Mouse (Mus musculus): ENCODE results near the gene Mia.

GRCm38 (mm10) chr7:27198355-27198754 lies 17.4 kb upstream of the Mia start:
- TF ChIP-seq GATA1 (IDR thresholded peaks at IDR 0.05; ENCODE audit: borderline replicate concordance, low read length): no peak
- no peak for TF ChIP-seq FLI1 (IDR thresholded peaks at IDR 0.05; ENCODE audit: low read length)
